ENCODE assay signal across 17 mouse cellular contexts in genomic region chr1:166821146-166821545, GRCm38 (mm10).
DNase-seq lines count a peak whose midpoint lies in the region; ATAC-seq and TF ChIP-seq lines count a peak whose summit lies in the region.
"Had no signal": no experiment of that assay in that cellular context is flagged by ENCODE, and none has a peak within 500 bp of the region (broad histone marks: within the 10 kb centered on the region; RNA-seq: fewer than 3 reads in every experiment).

No protein-coding gene starts in this region.

- no peaks in the 10 kb centered on the region for H3K27me3 ChIP-seq in liver, embryonic 12.5 days (replicated peaks)
- H3K27me3 ChIP-seq in MEL (ENCODE audit: control insufficient read depth in 1 of 2, insufficient read depth in 2 of 2, low read length in 2 of 2): no peaks in the 10 kb centered on the region
- H3K27me3 ChIP-seq: embryonic facial prominence, embryonic 15.5 days; neural tube, embryonic 15.5 days had no signal

- H3K4me1 ChIP-seq in liver, embryonic 12.5 days: peaks cover 12% of the 10 kb centered on the region
- H3K4me1 ChIP-seq in MEL (ENCODE audit: control insufficient read depth in 1 of 2, insufficient read depth in 2 of 2, low read length in 2 of 2): peaks cover 12 to 20% of the 10 kb centered on the region in 2 experiments
- H3K4me1 ChIP-seq: embryonic facial prominence, embryonic 15.5 days; hindbrain, embryonic 10.5 days had no signal

- TF ChIP-seq RAD21 in MEL (IDR thresholded peaks at IDR 0.05; ENCODE audit: low read depth, low read length): no peak; the same call in 1 of the 2 replicates

- no peak for TF ChIP-seq EP300 in MEL (IDR thresholded peaks at IDR 0.05; ENCODE audit: low read depth in 1 of 2, low read length in 2 of 2)

- WGBS in liver, embryonic 12.5 days (ENCODE audit: insufficient replicate concordance): 32% methylated on average over 3 of the region's 3 CpGs

- DNase-seq in CD4-positive, CD25-positive, alpha-beta regulatory T cell, adult 2 months (ENCODE audit: low read depth, low spot score): peak; percentile 4
- DNase-seq in liver (peak; percentile 48), MEL (ENCODE audit: low read depth, low spot score) (no peak)
- peak; percentile 2 for DNase-seq in induced T-regulatory cell, adult 2 months (ENCODE audit: low read depth)
- no peak for DNase-seq in frontal cortex, adult 2 months (ENCODE audit: extremely low spot score in 1 of 2, low spot score in 1 of 2)
- DNase-seq in urinary bladder, postnatal 25 days (ENCODE audit: low spot score): no peak
- DNase-seq: cerebellum, postnatal 36 days; kidney, adult 9 months; layer of hippocampus, adult 9-11 months; left cerebral cortex, postnatal 4 days had no signal

- no peaks in the 10 kb centered on the region for H3K79me2 ChIP-seq in MEL (ENCODE audit: control insufficient read depth, insufficient read depth, low read length, poor library complexity)

- no peak for ATAC-seq in CD4-positive, CD25-positive, alpha-beta regulatory T cell, adult 4 months
- ATAC-seq in liver, embryonic 12.5 days: no peak
- ATAC-seq: midbrain, embryonic 16.5 days had no signal

- TF ChIP-seq POLR2A in MEL (IDR thresholded peaks at IDR 0.05; ENCODE audit: control insufficient read depth in 1 of 2, insufficient read depth in 1 of 2, low read depth in 1 of 2, low read length in 2 of 2, poor library complexity in 1 of 2): no peak

- peak; percentile 23 to 30 (median 26); a peak in 4 of 6 replicates for TF ChIP-seq CTCF in MEL (IDR thresholded peaks at IDR 0.05 in 2 of 3, conservative IDR thresholded peaks at IDR 0.05 in 1 of 3; ENCODE audit: control insufficient read depth in 1 of 3, insufficient read depth in 1 of 3, low read depth in 2 of 3, low read length in 3 of 3, poor library complexity in 1 of 3, severe bottlenecking in 1 of 3)

- H3K36me3 ChIP-seq in liver, embryonic 12.5 days: no peaks in the 10 kb centered on the region
- peaks cover 0 to 16% of the 10 kb centered on the region in 2 experiments; a peak in 2 of 4 replicates for H3K36me3 ChIP-seq in MEL (ENCODE audit: control insufficient read depth in 1 of 2, insufficient read depth in 2 of 2, low read length in 2 of 2)
- H3K36me3 ChIP-seq: embryonic facial prominence, embryonic 15.5 days; hindbrain, embryonic 10.5 days; neural tube, embryonic 15.5 days had no signal

- no peak overlapping the region for H3K9ac ChIP-seq in liver, embryonic 12.5 days
- H3K9ac ChIP-seq in MEL (ENCODE audit: control insufficient read depth, low read depth, low read length, poor library complexity, severe bottlenecking): no peak overlapping the region
- H3K9ac ChIP-seq: embryonic facial prominence, embryonic 15.5 days; neural tube, embryonic 15.5 days had no signal

- H3K27ac ChIP-seq in liver, embryonic 12.5 days: no peak overlapping the region
- no peak overlapping the region for H3K27ac ChIP-seq in MEL (ENCODE audit: control insufficient read depth, low read depth, low read length)
- H3K27ac ChIP-seq: embryonic facial prominence, embryonic 15.5 days; hindbrain, embryonic 10.5 days; neural tube, embryonic 15.5 days had no signal

- H3K9me3 ChIP-seq in liver, embryonic 12.5 days (replicated peaks): no peaks in the 10 kb centered on the region
- no peaks in the 10 kb centered on the region for H3K9me3 ChIP-seq in MEL (replicated peaks; ENCODE audit: insufficient read depth, low read length)
- H3K9me3 ChIP-seq: embryonic facial prominence, embryonic 15.5 days; hindbrain, embryonic 10.5 days; neural tube, embryonic 15.5 days had no signal

- no peak overlapping the region for H3K4me2 ChIP-seq in liver, embryonic 12.5 days
- H3K4me2 ChIP-seq: embryonic facial prominence, embryonic 15.5 days; heart, embryonic 11.5 days; neural tube, embryonic 15.5 days had no signal

- H3K4me3 ChIP-seq in liver, embryonic 12.5 days: no peak overlapping the region
- no peak overlapping the region for H3K4me3 ChIP-seq in MEL (ENCODE audit: control insufficient read depth in 1 of 2, insufficient read depth in 1 of 2, low read depth in 2 of 2, low read length in 2 of 2)
- H3K4me3 ChIP-seq: embryonic facial prominence, embryonic 15.5 days; hindbrain, embryonic 10.5 days; neural tube, embryonic 15.5 days had no signal

TF ChIP-seq in MEL, 35 proteins besides CTCF, POLR2A, EP300 and RAD21:
- TF ChIP-seq NELFE (IDR thresholded peaks at IDR 0.05; ENCODE audit: low read depth, low read length): no peak
- TF ChIP-seq MXI1 (IDR thresholded peaks at IDR 0.05; ENCODE audit: low read depth, low read length): no peak
- no peak for TF ChIP-seq UBTF (IDR thresholded peaks at IDR 0.05; ENCODE audit: borderline replicate concordance, insufficient read depth, low read depth, low read length)
TF ChIP-seq in MEL: peak in this region for 0.

Comparison
In these comparisons a context has a peak if more than half of its experiments do, and no peak if none do; other contexts are left out.
1. DNase-seq: peak in CD4-positive, CD25-positive, alpha-beta regulatory T cell, adult 2 months (single experiment), liver (single experiment) and induced T-regulatory cell, adult 2 months (single experiment); none in MEL (single experiment), frontal cortex, adult 2 months (0 of 2) and urinary bladder, postnatal 25 days (single experiment).